Mouse (Mus musculus) embryonic fibroblast, embryonic 13.5 days (primary cell): ENCODE measurements around the gene Socs4.

Source experiments
- CTCF ChIP-seq: IDR thresholded peaks from 2 replicates; pipeline ENCODE4 v1.5.1; 2011; ENCODE audit warnings: mild to moderate bottlenecking, control low read depth, low read length, moderate library complexity, borderline replicate concordance; ENCODE audit not compliant: insufficient read depth
- POLR2A ChIP-seq: IDR thresholded peaks from 2 replicates; pipeline ENCODE4 v1.6.1; 2011; ENCODE audit warnings: low read depth, mild to moderate bottlenecking, control low read depth, low read length, moderate library complexity

DNA sequence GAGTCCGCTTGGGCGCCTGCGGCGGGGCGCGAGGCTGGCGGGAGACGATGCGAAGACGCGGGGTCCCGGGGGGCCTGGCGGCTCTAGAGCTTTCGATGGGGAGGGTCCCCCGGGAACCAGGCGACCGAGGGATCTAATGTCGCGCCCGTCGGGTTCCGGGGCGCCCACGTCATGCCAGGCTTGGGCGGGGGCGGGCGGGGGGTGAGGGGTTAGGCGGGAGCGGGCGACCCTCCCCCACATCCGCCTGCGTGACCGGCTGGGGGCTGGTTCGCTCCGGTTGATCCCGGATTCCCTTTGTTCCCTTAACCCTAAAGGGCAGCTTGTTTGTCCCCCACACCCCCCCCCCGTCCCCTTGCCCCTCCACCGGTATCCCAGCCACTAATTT is 21.7 kb downstream of the Socs4 start:
- no peak for TF ChIP-seq POLR2A
- TF ChIP-seq CTCF: no peak
